Mouse (Mus musculus) olfactory bulb, adult 2 months (tissue): ENCODE measurements around the gene Vwa7.
"Not testable (repeated sequence)": the region's sequence is repeated elsewhere in the genome, so short reads cannot be mapped to it uniquely, and the experiment has no call there.

Experiments used
- CTCF ChIP-seq: fragments of 200-500 bp; IDR thresholded peaks from 2 replicates; pipeline ENCODE4 v1.5.1; 2012; ENCODE audit warnings: low read depth, mild to moderate bottlenecking, low read length, moderate library complexity; ENCODE audit not compliant: insufficient read depth
- POLR2A ChIP-seq: fragments of 200-500 bp; IDR thresholded peaks from 2 replicates; pipeline ENCODE4 v1.6.1; 2012; ENCODE audit warnings: mild to moderate bottlenecking, low read depth, low read length, moderate library complexity; ENCODE audit not compliant: insufficient read depth

DNA sequence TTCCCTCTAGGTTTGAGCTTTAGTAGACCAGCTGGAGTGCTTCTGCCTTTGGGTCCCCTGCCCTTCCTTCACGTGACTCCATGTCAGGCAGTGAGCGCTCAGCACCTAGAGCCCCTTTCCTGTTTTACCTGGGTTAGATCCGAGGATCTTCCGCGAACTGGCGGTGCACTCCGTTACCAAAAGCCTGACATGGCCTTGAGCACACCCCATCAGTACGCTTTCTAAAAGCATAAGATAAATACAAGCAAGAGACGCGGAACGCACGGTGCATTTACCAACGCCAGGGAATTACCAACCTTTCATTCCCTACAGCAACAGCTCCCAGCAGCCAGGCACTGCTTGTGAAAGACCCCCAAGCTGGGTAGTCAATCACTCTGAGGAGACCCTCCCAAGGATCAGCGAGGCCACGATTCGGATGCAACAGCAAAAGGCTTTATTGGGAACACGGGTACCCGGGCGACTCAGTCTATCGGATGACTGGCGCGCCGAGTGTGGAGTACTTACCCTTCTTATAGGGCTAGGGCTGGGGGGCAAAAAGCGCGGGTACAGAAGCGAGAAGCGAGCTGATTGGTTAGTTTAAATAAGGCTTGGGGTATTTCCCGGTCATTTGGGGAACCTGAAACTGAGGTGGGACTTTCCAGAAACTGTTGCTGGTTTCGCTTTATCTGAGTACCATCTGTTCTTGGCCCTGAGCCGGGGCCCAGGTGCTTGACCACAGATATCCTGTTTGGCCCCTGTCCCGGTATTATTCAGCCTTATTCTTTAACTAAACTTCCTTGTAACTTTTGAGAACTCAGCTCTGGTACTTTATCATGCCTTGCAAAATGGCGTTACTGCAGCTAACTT, 16.3 kb upstream of the Vwa7 start:
- TF ChIP-seq POLR2A, CTCF: not testable (repeated sequence)
